Mouse (Mus musculus): Measurements from ENCODE around the gene Mageb3. TPM values are rescaled to one million over a fixed set of nuclear protein-coding genes. Genes with fewer than 3 reads are reported as not detected.

The Mageb3 gene
- polyA plus RNA-seq (2015; fragmentation: Illumina TruSeq; extraction: RNeasy Lipid Tissue Mini Kit (QIAGEN cat#74804); ENCODE audit: insufficient read depth, low replicate concordance) = not detected

DNA sequence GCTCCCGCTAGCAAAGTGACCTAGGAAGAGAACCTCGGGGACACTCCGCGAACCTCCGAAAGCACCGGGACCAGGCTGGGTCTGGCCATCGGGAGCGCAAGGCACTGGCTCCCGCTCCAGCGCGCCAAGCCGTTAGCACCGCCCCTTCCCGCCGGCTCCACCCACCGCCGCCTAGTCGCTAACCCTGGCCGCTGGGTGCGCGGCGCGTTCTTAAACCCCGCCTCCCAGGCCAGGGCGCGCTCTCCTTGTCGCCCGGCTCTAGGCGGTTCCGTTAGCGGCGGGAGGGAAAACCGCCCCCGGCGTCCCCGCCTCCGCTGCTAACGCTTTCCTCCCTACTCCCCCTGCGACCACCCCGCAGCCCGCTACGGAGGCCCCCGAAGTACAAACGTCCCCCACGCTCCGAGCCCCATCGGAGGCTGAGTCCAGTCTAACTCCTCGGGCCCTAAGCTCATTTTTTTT is at the start of gene Mageb3, which contains the start of gene Ctdspl2:
TSS of gene Mageb3 (minus strand) at position 328 of the 459 bp plus-strand sequence.
TSS of gene Ctdspl2 (plus strand) at position 237 of the 459 bp plus-strand sequence.

Other genes with a start within 250 kb of the Mageb3 start
- gene Frmd5, start 149.0 kb downstream of the Mageb3 start, polyA plus RNA-seq (2015; fragmentation: Illumina TruSeq; extraction: RNeasy Lipid Tissue Mini Kit (QIAGEN cat#74804); ENCODE audit: insufficient read depth, low replicate concordance) = 3.1 TPM
- 10.1 TPM for gene Casc4, start 89.1 kb downstream of the Mageb3 start, polyA plus RNA-seq (2015; fragmentation: Illumina TruSeq; extraction: RNeasy Lipid Tissue Mini Kit (QIAGEN cat#74804); ENCODE audit: insufficient read depth, low replicate concordance)
- 39.7 TPM for gene Ctdspl2, start 91 bp downstream of the Mageb3 start, polyA plus RNA-seq (2015; fragmentation: Illumina TruSeq; extraction: RNeasy Lipid Tissue Mini Kit (QIAGEN cat#74804); ENCODE audit: insufficient read depth, low replicate concordance)
- gene Eif3j1, start 72.5 kb upstream of the Mageb3 start, polyA plus RNA-seq (2015; fragmentation: Illumina TruSeq; extraction: RNeasy Lipid Tissue Mini Kit (QIAGEN cat#74804); ENCODE audit: insufficient read depth, low replicate concordance) = 26.1 TPM
- 15.0 TPM for gene Spg11, start 162.3 kb upstream of the Mageb3 start, polyA plus RNA-seq (2015; fragmentation: Illumina TruSeq; extraction: RNeasy Lipid Tissue Mini Kit (QIAGEN cat#74804); ENCODE audit: insufficient read depth, low replicate concordance)
- gene B2m, start 191.6 kb upstream of the Mageb3 start, polyA plus RNA-seq (2015; fragmentation: Illumina TruSeq; extraction: RNeasy Lipid Tissue Mini Kit (QIAGEN cat#74804); ENCODE audit: insufficient read depth, low replicate concordance) = 6,371 TPM
- 0.18 TPM for gene Trim69, start 204.6 kb upstream of the Mageb3 start, polyA plus RNA-seq (2015; fragmentation: Illumina TruSeq; extraction: RNeasy Lipid Tissue Mini Kit (QIAGEN cat#74804); ENCODE audit: insufficient read depth, low replicate concordance)
- gene Patl2, start 230.1 kb upstream of the Mageb3 start, polyA plus RNA-seq (2015; fragmentation: Illumina TruSeq; extraction: RNeasy Lipid Tissue Mini Kit (QIAGEN cat#74804); ENCODE audit: insufficient read depth, low replicate concordance) = 0.21 TPM
- gene Terb2, start 230.2 kb upstream of the Mageb3 start, polyA plus RNA-seq (2015; fragmentation: Illumina TruSeq; extraction: RNeasy Lipid Tissue Mini Kit (QIAGEN cat#74804); ENCODE audit: insufficient read depth, low replicate concordance) = not detected